ENCODE assay signal across 30 mouse cellular contexts in genomic region chr16:91871188-91871587, GRCm38 (mm10).
"Had no signal": no experiment of that assay in that cellular context is flagged by ENCODE, and none has a peak within 500 bp of the region (broad histone marks: within the 10 kb centered on the region; RNA-seq: fewer than 3 reads in every experiment).

No protein-coding gene starts in this region.

- H3K27ac ChIP-seq: limb, embryonic 10.5 days; limb, embryonic 12.5 days; limb, embryonic 13.5 days; limb, embryonic 15.5 days; liver, embryonic 12.5 days; liver, embryonic 13.5 days; liver, embryonic 14.5 days; liver, embryonic 15.5 days; lung, embryonic 15.5 days; midbrain, embryonic 10.5 days; midbrain, embryonic 12.5 days; midbrain, embryonic 13.5 days; midbrain, embryonic 15.5 days; neural tube, embryonic 12.5 days had no signal

- H3K9me3 ChIP-seq: limb, embryonic 10.5 days; limb, embryonic 12.5 days; limb, embryonic 13.5 days; limb, embryonic 15.5 days; liver, embryonic 12.5 days; liver, embryonic 13.5 days; liver, embryonic 15.5 days; lung, embryonic 15.5 days; megakaryocyte, embryonic 14.5 days; midbrain, embryonic 10.5 days; midbrain, embryonic 12.5 days; midbrain, embryonic 13.5 days; midbrain, embryonic 15.5 days; neural tube, embryonic 12.5 days had no signal

- H3K4me2 ChIP-seq: limb, embryonic 12.5 days; limb, embryonic 13.5 days; limb, embryonic 15.5 days; liver, embryonic 11.5 days; liver, embryonic 12.5 days; liver, embryonic 13.5 days; liver, embryonic 15.5 days; lung, embryonic 14.5 days; lung, embryonic 15.5 days; midbrain, embryonic 11.5 days; midbrain, embryonic 12.5 days; midbrain, embryonic 13.5 days; midbrain, embryonic 15.5 days; neural tube, embryonic 12.5 days had no signal

- H3K9ac ChIP-seq: limb, embryonic 12.5 days; limb, embryonic 13.5 days; limb, embryonic 15.5 days; liver, embryonic 12.5 days; liver, embryonic 13.5 days; liver, embryonic 14.5 days; liver, embryonic 15.5 days; liver, postnatal 0 days; lung, embryonic 14.5 days; lung, embryonic 15.5 days; midbrain, embryonic 12.5 days; midbrain, embryonic 13.5 days; midbrain, embryonic 15.5 days; neural tube, embryonic 12.5 days had no signal

- DNase-seq: left cerebral cortex, postnatal 4 days; liver; liver, embryonic 13.5 days; liver, postnatal 0 days; lung, adult 18-20 months; lung, adult 2 months; lung, embryonic 14.5 days; lung, postnatal 10 days; lung, postnatal 14 days; lung, postnatal 36 days; midbrain, embryonic 14.5 days had no signal

- H3K4me1 ChIP-seq: lung, embryonic 15.5 days; midbrain, embryonic 12.5 days; midbrain, embryonic 13.5 days; midbrain, embryonic 15.5 days had no signal

- ATAC-seq: liver, embryonic 12.5 days; liver, postnatal 0 days; lung, postnatal 0 days; midbrain, embryonic 13.5 days; midbrain, embryonic 15.5 days; midbrain, embryonic 16.5 days had no signal

- H3K4me3 ChIP-seq: limb, embryonic 10.5 days; limb, embryonic 12.5 days; limb, embryonic 13.5 days; limb, embryonic 15.5 days; liver, embryonic 12.5 days; liver, embryonic 13.5 days; liver, embryonic 15.5 days; lung, embryonic 15.5 days; megakaryocyte, embryonic 14.5 days; midbrain, embryonic 10.5 days; midbrain, embryonic 12.5 days; midbrain, embryonic 13.5 days; midbrain, embryonic 15.5 days; myocyte; neural tube, embryonic 12.5 days had no signal

- H3K27me3 ChIP-seq: limb, embryonic 12.5 days; limb, embryonic 13.5 days; limb, embryonic 15.5 days; lung, embryonic 15.5 days; midbrain, embryonic 12.5 days; midbrain, embryonic 13.5 days; midbrain, embryonic 15.5 days; neural tube, embryonic 12.5 days had no signal
